Mouse (Mus musculus): ENCODE data around the gene Mrpl34. TPM values are rescaled to one million over a fixed set of nuclear protein-coding genes. Genes with fewer than 3 reads are reported as not detected.
"Not testable (repeated sequence)": the region's sequence is repeated elsewhere in the genome, so short reads cannot be mapped to it uniquely, and the experiment has no call there.

The Mrpl34 gene
- total RNA-seq (2014; rRNA removed), result 75.0 and 80.5 TPM in 2 replicates
- polyA plus RNA-seq (2015; fragmentation: Nextera tagmentation; extraction: Ambion mirVana), result 145 and 184 TPM in 2 replicates

GRCm38 (mm10) chr8:71464513-71465500 is at the start of gene Mrpl34:
Mrpl34 (plus strand) TSS chr8:71464959.
- peak within 1 kb of the TSS; percentile 70 for H3K4me3 ChIP-seq (ENCODE audit: low read depth, low read length)
- peak within 1 kb of the TSS; percentile 82 for H3K27ac ChIP-seq (ENCODE audit: low read depth, low read length)
- under 1% methylated on average over 59 of the region's 59 CpGs for WGBS
- no peaks in the 10 kb centered on the region for H3K27me3 ChIP-seq (ENCODE audit: insufficient read depth, low read length)
- peak; percentile 98 for TF ChIP-seq CTCF (IDR thresholded peaks at IDR 0.05; ENCODE audit: low read depth)
- peak within 1 kb of the TSS; percentile 94 for H3K4me2 ChIP-seq (ENCODE audit: low read depth)
- peaks cover 21% of the 10 kb centered on the region for H3K4me1 ChIP-seq (ENCODE audit: insufficient read depth)
- DNase-seq (peak; percentile 100), ATAC-seq (peak; percentile 60)
- peak within 1 kb of the TSS; percentile 89 for H3K9ac ChIP-seq
- peaks cover 11% of the 10 kb centered on the region for H3K36me3 ChIP-seq (ENCODE audit: insufficient read depth)
- H3K9me3 ChIP-seq (ENCODE audit: low read length), result no peaks in the 10 kb centered on the region

GRCm38 (mm10) chr8:71422121-71422520 is 42.6 kb upstream of the Mrpl34 start:
- H3K9me3 ChIP-seq (ENCODE audit: low read length), result no peaks in the 10 kb centered on the region; the same call in 1 of the 2 replicates
- H3K9ac ChIP-seq, result no peak overlapping the region
- no peak for TF ChIP-seq CTCF (IDR thresholded peaks at IDR 0.05; ENCODE audit: low read depth)
- no peak overlapping the region for H3K4me3 ChIP-seq (ENCODE audit: low read depth, low read length)
- no peaks in the 10 kb centered on the region for H3K27me3 ChIP-seq (ENCODE audit: insufficient read depth, low read length)
- H3K4me1 ChIP-seq (ENCODE audit: insufficient read depth), result no peaks in the 10 kb centered on the region
- ATAC-seq (no peak), DNase-seq (no peak)
- H3K36me3 ChIP-seq (ENCODE audit: insufficient read depth), result no peaks in the 10 kb centered on the region
- H3K27ac ChIP-seq (ENCODE audit: low read depth, low read length), result no peak overlapping the region
- H3K4me2 ChIP-seq (ENCODE audit: low read depth), result no peak overlapping the region

DNA sequence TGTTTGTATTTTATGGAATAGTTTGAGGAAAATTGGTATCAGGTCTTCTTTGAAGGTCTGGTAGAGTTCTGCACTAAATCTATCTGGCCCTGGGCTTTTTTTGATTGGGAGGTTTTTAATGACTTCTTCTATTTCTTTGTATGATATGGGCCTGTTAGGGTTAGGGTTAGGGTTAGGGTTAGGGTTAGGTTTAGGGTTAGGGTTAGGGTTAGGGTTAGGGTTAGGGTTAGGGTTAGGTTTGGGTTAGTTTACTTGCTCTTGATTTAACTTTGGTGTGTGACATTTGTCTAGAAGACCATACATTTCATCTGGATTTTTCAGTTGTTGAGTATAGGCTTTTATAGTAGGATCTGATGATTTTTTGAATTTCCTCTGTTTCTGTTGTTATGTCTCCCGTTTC is 31.8 kb upstream of the Mrpl34 start:
- ATAC-seq; H3K4me3 ChIP-seq (ENCODE audit: low read depth, low read length); H3K9me3 ChIP-seq (ENCODE audit: low read length); H3K9ac ChIP-seq; DNase-seq; H3K4me2 ChIP-seq (ENCODE audit: low read depth); H3K27ac ChIP-seq (ENCODE audit: low read depth, low read length); H3K36me3 ChIP-seq (ENCODE audit: insufficient read depth); H3K4me1 ChIP-seq (ENCODE audit: insufficient read depth); H3K27me3 ChIP-seq (ENCODE audit: insufficient read depth, low read length): not testable (repeated sequence)
- WGBS, result 87% methylated on average over 1 of the region's 1 CpGs

DNA sequence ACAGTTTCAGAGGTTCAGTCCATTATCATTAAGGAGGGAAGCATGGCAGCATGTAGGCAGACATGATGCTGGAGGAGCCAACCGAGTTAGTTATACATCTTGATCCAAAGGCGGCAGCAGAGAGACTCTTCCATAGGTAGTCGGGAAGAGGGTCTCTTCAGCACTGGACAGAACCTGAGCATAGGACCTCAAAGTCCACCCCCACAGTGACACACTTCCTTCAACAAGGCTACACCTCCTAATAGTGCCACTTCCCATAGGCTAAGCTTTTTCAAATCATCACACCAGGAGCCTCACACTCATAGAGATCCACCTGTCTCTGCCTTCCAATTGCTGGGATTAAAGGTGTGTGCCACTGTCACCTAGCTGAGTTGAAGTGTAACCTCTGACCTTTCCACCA is 27.7 kb upstream of the Mrpl34 start:
- 56% methylated on average over 3 of the region's 3 CpGs for WGBS
- ATAC-seq (no peak), DNase-seq (no peak)
- Histone ChIP-seq H3K4me1 (ENCODE audit: insufficient read depth) (no peaks in the 10 kb centered on the region), H3K4me3 (ENCODE audit: low read depth, low read length) (no peak overlapping the region), H3K36me3 (ENCODE audit: insufficient read depth) (no peaks in the 10 kb centered on the region), H3K4me2 (ENCODE audit: low read depth) (no peak overlapping the region), H3K9me3 (ENCODE audit: low read length) (no peaks in the 10 kb centered on the region), H3K27me3 (ENCODE audit: insufficient read depth, low read length) (0 out of 2 replicates have a peak, but pooled peaks cover 4% of the 10 kb centered on the region), H3K27ac (ENCODE audit: low read depth, low read length) (no peak overlapping the region), H3K9ac (no peak overlapping the region)
- TF ChIP-seq CTCF (IDR thresholded peaks at IDR 0.05; ENCODE audit: low read depth), result no peak

GRCm38 (mm10) chr8:71441404-71441803 is 23.4 kb upstream of the Mrpl34 start:
- 1% methylated on average over 7 of the region's 7 CpGs for WGBS
- Histone ChIP-seq H3K27me3 (ENCODE audit: insufficient read depth, low read length) (no peaks in the 10 kb centered on the region), H3K36me3 (ENCODE audit: insufficient read depth) (no peaks in the 10 kb centered on the region), H3K9me3 (ENCODE audit: low read length) (no peaks in the 10 kb centered on the region), H3K27ac (ENCODE audit: low read depth, low read length) (no peak overlapping the region), H3K9ac (no peak overlapping the region), H3K4me3 (ENCODE audit: low read depth, low read length) (no peak overlapping the region), H3K4me2 (ENCODE audit: low read depth) (no peak overlapping the region), H3K4me1 (ENCODE audit: insufficient read depth) (no peaks in the 10 kb centered on the region)
- DNase-seq, result peak; percentile 83
- ATAC-seq, result peak; percentile 74
- peak; percentile 86 for TF ChIP-seq CTCF (IDR thresholded peaks at IDR 0.05; ENCODE audit: low read depth)

- Histone ChIP-seq H3K9ac (no peak overlapping the region), H3K9me3 (ENCODE audit: low read length) (no peaks in the 10 kb centered on the region), H3K4me1 (ENCODE audit: insufficient read depth) (no peaks in the 10 kb centered on the region), H3K36me3 (ENCODE audit: insufficient read depth) (no peaks in the 10 kb centered on the region), H3K27ac (ENCODE audit: low read depth, low read length) (no peak overlapping the region), H3K4me2 (ENCODE audit: low read depth) (no peak overlapping the region), H3K4me3 (ENCODE audit: low read depth, low read length) (no peak overlapping the region), H3K27me3 (ENCODE audit: insufficient read depth, low read length) (no peaks in the 10 kb centered on the region)
- ATAC-seq (no peak), DNase-seq (no peak)
- whole genome bisulfite sequencing, result 84% methylated on average over 7 of the region's 7 CpGs
- TF ChIP-seq CTCF (IDR thresholded peaks at IDR 0.05; ENCODE audit: low read depth), result no peak
These were observed 19.7 kb upstream of the Mrpl34 start for GRCm38 (mm10) chr8:71445096-71445495.

- H3K9me3 ChIP-seq (ENCODE audit: low read length), result no peaks in the 10 kb centered on the region
- 71% methylated on average over 4 of the region's 4 CpGs for WGBS
- H3K27ac ChIP-seq (ENCODE audit: low read depth, low read length), result no peak overlapping the region
- no peaks in the 10 kb centered on the region for H3K27me3 ChIP-seq (ENCODE audit: insufficient read depth, low read length)
- H3K4me2 ChIP-seq (ENCODE audit: low read depth), result no peak overlapping the region
- TF ChIP-seq CTCF (IDR thresholded peaks at IDR 0.05; ENCODE audit: low read depth), result no peak
- H3K9ac ChIP-seq, result no peak overlapping the region
- ATAC-seq (no peak), DNase-seq (no peak)
- H3K4me3 ChIP-seq (ENCODE audit: low read depth, low read length), result no peak overlapping the region
- H3K36me3 ChIP-seq (ENCODE audit: insufficient read depth), result peaks cover 2% of the 10 kb centered on the region; the same call in 1 of the 2 replicates
- no peaks in the 10 kb centered on the region for H3K4me1 ChIP-seq (ENCODE audit: insufficient read depth)
These were observed 13.4 kb upstream of the Mrpl34 start for GRCm38 (mm10) chr8:71451337-71451736.

Measured in forebrain, postnatal 0 days (tissue).